Mouse (Mus musculus) embryonic facial prominence, embryonic 10.5 days (tissue): ENCODE measurements at regions not wholly inside any gene's neighbourhood (a gene's known extent, or its start where the extent isn't known, plus 50 kb on each side); places are given as distances from the start of the nearest gene placed in this dataset.

ENCODE experiments used
- DNase-seq: peaks from one replicate; pipeline ENCODE4 v3.0.0-alpha.2; 2017; ENCODE audit warnings: low spot score
- H3K27ac ChIP-seq: fragments of 300-500 bp; sonication (generic); replicated peaks from 2 replicates; pipeline ENCODE4 v1.5.1; 2016; ENCODE audit warnings: mild to moderate bottlenecking
- H3K27me3 ChIP-seq: fragments of 300-500 bp; sonication (generic); replicated peaks from 2 replicates; pipeline ENCODE4 v1.6.1; 2016; ENCODE audit warnings: low read depth, mild to moderate bottlenecking; ENCODE audit not compliant: poor library complexity, severe bottlenecking
- H3K36me3 ChIP-seq: fragments of 300-500 bp; sonication (generic); replicated peaks from 2 replicates; pipeline ENCODE4 v1.6.1; 2016; ENCODE audit warnings: mild to moderate bottlenecking, moderate library complexity
- H3K4me1 ChIP-seq: fragments of 300-500 bp; sonication (generic); 2 replicates; pipeline ENCODE4 v1.6.1; 2016
- H3K4me3 ChIP-seq: fragments of 300-500 bp; sonication (generic); 2 replicates; pipeline ENCODE4 v1.5.1; 2016; ENCODE audit warnings: mild to moderate bottlenecking, moderate library complexity
- H3K9me3 ChIP-seq: fragments of 300-500 bp; sonication (generic); 2 replicates; pipeline ENCODE4 v1.6.1; 2016; ENCODE audit warnings: mild to moderate bottlenecking
- WGBS: fragments of 180-500 bp; shearing (Covaris S2); methylation state at CpG from one replicate; pipeline ENCODE4 v1.1.7; 2016; 5-methylcytosine and 5-hydroxymethylcytosine counted together

DNA sequence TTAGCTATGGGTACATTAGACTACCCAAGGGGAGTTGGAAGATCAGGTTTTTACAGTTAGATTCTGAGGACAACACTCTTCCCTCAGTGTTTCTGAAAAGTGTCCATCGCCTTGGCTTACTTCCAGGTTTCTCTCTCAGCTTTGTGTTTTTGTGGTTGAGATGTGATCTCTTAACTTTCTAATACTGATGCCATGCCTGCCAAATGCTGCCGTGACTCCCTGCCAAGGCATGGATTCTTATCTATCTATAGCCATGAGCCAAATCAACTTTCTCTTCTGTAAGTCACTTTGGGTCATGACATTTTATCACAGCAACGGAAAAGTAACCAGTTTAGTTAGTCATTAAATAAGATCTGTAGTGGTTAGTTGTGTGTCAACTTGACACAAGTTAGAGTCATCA lies 213.2 kb upstream of the 1810046K07Rik start:
- 95% methylated on average over 3 of the region's 3 CpGs for WGBS
- no peaks in the 10 kb centered on the region for H3K36me3 ChIP-seq
- H3K4me3 ChIP-seq: no peak overlapping the region
- no peak overlapping the region for H3K27ac ChIP-seq
- no peaks in the 10 kb centered on the region for H3K27me3 ChIP-seq
- no peak for DNase-seq
- H3K9me3 ChIP-seq: no peaks in the 10 kb centered on the region
- no peaks in the 10 kb centered on the region for H3K4me1 ChIP-seq

DNA sequence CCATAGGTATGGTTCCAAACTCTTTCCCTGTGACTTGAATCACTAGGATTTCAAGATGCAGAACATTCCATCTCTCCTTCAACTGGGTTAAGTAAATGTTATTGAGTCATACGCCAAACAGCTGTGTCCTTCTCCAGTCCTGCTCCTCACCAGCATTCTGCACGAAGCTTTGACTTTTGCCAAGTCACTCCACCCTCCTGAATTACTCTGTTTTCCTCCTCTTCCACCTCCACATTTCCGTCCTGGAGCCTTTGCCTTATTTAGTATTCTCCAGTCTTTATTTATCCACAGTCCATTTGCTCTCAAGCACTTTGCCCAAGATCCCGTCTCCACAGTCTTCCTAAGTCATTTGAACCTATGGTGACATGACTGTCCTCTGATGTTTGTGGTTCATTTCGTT lies 193.1 kb upstream of the Arhgap20 start:
- H3K36me3 ChIP-seq: no peaks in the 10 kb centered on the region
- WGBS: 83% methylated on average over 5 of the region's 5 CpGs
- DNase-seq: no peak
- no peak overlapping the region for H3K27ac ChIP-seq
- no peaks in the 10 kb centered on the region for H3K27me3 ChIP-seq
- no peaks in the 10 kb centered on the region for H3K4me1 ChIP-seq
- H3K4me3 ChIP-seq: no peak overlapping the region
- H3K9me3 ChIP-seq: no peaks in the 10 kb centered on the region

DNA sequence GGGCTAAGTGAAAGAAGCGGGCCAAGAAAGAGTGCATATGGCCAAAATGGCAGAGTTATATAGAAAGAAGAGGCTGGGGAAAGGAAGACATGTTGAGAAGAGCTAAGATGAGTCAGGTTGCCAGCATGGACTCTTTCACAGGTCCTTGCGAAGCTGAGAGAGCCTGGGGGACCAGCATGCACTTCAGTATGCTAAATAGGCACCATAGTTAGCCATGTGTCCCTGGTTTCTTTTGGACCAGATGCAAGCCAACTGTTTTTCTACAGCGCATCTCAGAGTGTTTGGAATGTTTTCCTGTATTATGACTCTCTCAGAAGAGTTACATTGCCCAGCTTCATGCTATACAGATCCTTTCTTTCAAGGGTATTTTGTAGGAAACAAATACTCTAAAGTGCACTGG lies 183.5 kb upstream of the Arhgap20 start:
- no peak for DNase-seq
- 88% methylated on average over 3 of the region's 3 CpGs for WGBS
- no peaks in the 10 kb centered on the region for H3K4me1 ChIP-seq
- H3K27ac ChIP-seq: no peak overlapping the region
- no peak overlapping the region for H3K4me3 ChIP-seq
- H3K9me3 ChIP-seq: no peaks in the 10 kb centered on the region
- H3K36me3 ChIP-seq: no peaks in the 10 kb centered on the region
- H3K27me3 ChIP-seq: no peaks in the 10 kb centered on the region

DNA sequence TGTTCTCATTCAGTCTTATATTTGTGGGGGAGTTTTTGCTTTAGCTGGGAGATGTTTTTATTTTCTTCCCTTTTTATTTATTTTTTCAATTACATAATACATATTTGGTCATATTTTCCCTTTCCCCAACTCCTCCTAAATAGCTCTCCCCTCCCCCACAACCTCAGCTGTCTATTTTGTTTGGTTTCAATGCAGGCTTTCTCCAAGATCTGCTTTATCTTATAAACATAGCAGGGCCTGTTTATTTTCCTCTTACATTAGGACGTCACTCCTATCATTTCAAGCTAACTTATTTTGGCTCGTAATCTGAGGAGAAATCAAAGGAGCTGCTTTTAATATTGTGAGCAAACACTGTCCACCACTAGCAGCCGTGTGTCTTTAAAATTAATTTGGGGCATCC lies 171.4 kb upstream of the Arhgap20 start:
- Histone ChIP-seq H3K9me3 (no peaks in the 10 kb centered on the region), H3K4me3 (no peak overlapping the region), H3K27me3 (no peaks in the 10 kb centered on the region), H3K36me3 (no peaks in the 10 kb centered on the region), H3K4me1 (no peaks in the 10 kb centered on the region), H3K27ac (no peak overlapping the region)
- 55% methylated on average over 3 of the region's 3 CpGs for WGBS
- DNase-seq: no peak

DNA sequence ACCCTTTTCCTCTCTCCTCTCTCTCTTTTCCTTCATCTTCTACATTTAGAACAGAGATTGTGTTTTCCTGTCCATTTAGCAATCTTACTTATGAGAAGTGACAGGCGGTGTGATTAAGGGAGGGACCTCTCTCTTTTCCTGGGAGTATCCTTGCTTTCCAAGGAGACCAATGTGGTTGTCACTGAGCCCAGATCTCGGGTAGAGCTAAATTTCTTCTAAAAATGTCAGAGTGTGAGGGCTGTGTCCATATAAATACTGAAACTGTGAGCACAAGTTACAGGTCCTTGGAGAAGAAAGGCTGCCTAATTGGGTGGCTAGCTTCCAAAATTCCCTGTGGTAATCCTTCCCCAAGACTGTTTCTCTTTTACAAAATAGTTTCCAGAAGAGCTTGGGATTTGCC lies 166.4 kb upstream of the Arhgap20 start:
- Histone ChIP-seq H3K36me3 (no peaks in the 10 kb centered on the region), H3K27ac (no peak overlapping the region), H3K9me3 (no peaks in the 10 kb centered on the region), H3K4me3 (no peak overlapping the region), H3K27me3 (no peaks in the 10 kb centered on the region), H3K4me1 (no peaks in the 10 kb centered on the region)
- 73% methylated on average over 2 of the region's 2 CpGs for WGBS
- no peak for DNase-seq

DNA sequence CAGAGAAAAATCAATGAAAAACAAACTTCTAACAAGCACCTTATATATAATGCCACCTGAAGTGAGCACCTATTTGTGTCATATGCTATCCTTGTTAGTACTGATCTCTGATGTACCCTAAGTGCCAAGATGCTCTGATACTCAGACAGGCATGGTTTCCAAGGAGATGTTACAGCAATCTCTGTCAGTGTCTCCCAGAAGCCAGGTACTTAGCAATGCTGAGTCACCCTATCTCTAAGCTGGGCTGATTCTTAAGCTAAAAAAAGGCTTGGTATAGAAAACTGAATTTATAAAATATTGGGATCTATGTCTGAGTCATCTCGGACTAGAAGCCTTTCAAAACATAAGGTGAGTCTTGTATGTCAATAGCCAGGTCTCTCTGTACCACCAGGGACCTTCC lies 157.0 kb upstream of the Arhgap20 start:
- Histone ChIP-seq H3K36me3 (no peaks in the 10 kb centered on the region), H3K4me1 (no peaks in the 10 kb centered on the region), H3K4me3 (no peak overlapping the region), H3K9me3 (no peaks in the 10 kb centered on the region), H3K27ac (no peak overlapping the region), H3K27me3 (no peaks in the 10 kb centered on the region)
- 72% methylated on average over 1 of the region's 1 CpGs for WGBS
- no peak for DNase-seq

DNA sequence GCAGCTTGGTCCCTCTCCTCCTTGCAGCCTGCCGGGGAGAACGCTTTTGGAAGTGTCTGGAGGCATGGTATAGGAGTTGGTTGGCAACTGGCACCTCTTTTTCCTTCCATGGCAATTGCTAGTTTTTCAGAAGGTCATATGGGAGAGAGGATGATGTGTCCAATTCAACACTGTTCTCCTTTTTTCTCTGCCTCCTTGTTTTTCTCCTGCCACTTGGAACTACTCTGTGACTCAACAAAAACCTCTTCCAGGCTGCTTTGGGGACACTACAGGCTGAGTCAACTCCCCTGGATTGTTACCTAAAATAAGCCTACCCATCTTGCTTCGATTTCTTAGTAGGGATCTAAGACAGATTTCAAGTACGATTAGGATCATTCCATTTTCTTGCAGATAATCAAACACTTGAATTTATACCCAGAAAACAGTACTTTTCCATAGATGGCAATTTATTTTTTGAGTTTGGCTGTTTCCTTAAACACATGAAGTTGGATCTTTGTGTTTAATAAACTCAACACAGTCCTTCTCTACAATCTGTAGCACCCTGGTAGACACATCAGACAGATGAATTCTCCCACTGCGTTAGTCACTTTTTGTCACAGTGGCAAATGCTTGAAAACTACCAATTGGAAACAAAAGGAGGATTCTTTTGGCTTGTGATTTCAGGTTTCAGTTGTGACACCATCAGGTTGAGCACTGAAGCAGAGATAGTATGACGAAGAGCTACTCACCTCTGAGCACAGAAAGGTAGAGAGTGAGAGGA lies 156.3 kb upstream of the Arhgap20 start:
- H3K4me1 ChIP-seq: no peaks in the 10 kb centered on the region
- no peak for DNase-seq
- no peak overlapping the region for H3K27ac ChIP-seq
- no peak overlapping the region for H3K4me3 ChIP-seq
- H3K36me3 ChIP-seq: no peaks in the 10 kb centered on the region
- no peaks in the 10 kb centered on the region for H3K9me3 ChIP-seq
- WGBS: 90% methylated on average over 6 of the region's 6 CpGs
- no peaks in the 10 kb centered on the region for H3K27me3 ChIP-seq

DNA sequence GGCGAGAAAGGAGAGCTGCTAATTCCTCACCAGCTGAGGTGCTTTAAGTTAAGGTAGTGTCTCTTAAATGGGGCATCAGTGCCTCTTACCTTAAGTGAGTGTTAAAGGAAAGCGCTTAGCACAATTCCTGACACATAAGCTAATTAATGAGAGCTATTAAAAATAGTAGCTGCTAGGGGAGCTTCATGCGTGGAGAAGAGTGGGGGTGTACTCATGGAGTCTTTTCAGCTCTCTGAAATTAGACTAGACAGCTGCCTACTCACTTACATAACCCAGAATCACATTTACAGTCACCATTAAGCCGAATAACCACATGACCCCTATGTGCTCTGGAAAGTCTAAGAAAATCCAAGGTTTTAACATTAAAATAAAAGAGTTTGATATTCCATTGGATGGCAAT lies 139.0 kb upstream of the Arhgap20 start:
- no peak for DNase-seq
- no peaks in the 10 kb centered on the region for H3K27me3 ChIP-seq
- H3K27ac ChIP-seq: no peak overlapping the region
- H3K4me3 ChIP-seq: no peak overlapping the region
- no peaks in the 10 kb centered on the region for H3K9me3 ChIP-seq
- WGBS: 90% methylated on average over 4 of the region's 4 CpGs
- H3K4me1 ChIP-seq: no peaks in the 10 kb centered on the region
- no peaks in the 10 kb centered on the region for H3K36me3 ChIP-seq

DNA sequence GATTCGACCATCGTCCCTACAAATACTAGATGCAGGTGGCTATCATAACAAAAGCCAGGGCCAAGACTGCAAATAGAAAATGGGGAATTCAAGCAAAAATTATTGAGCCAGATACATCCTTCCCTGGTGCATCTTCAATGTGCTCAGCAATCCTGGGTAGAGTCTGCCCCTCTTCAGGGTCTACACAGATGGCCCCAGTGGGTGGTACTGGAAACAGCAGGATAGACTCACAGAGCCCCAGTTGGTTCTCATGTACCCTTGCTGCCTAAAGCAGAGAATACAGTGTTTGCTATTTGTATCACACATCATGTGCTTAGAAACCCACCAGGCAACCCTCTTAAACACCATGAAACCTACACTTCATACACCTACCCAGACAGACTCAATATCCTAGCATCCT lies 129.0 kb upstream of the Arhgap20 start:
- no peaks in the 10 kb centered on the region for H3K4me1 ChIP-seq
- no peak overlapping the region for H3K27ac ChIP-seq
- H3K27me3 ChIP-seq: no peaks in the 10 kb centered on the region
- no peaks in the 10 kb centered on the region for H3K9me3 ChIP-seq
- no peaks in the 10 kb centered on the region for H3K36me3 ChIP-seq
- DNase-seq: no peak
- H3K4me3 ChIP-seq: no peak overlapping the region
- WGBS: 92% methylated on average over 2 of the region's 2 CpGs

DNA sequence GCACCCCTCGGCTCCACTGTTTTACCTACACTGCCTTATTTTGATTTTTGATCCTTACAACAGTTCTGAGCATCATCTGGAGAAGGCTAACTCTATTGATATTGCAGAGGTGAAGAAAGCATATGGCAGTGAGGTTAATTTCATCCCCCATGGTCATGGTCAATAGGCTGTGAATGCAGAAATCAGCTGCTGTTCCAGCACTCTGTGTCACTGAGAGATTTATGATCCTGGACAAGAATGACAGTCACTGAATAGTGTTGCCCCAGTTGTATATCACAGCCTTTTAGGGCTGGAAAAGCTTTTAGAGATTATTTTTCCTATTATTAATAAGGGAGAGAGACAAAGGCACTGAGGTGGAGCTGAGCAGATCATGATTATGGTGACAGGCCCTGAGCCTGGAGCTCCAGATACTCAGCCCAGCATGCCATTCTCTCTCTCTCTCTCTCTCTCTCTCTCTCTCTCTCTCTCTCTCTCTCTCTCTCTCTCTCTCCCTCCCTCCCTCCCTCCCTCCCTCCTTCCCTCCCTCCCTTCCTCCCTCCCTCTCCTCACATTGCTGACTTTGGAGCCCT lies 128.5 kb upstream of the Arhgap20 start:
- H3K27me3 ChIP-seq: no peaks in the 10 kb centered on the region
- H3K4me3 ChIP-seq: no peak overlapping the region
- H3K4me1 ChIP-seq: no peaks in the 10 kb centered on the region
- no peaks in the 10 kb centered on the region for H3K9me3 ChIP-seq
- no peak overlapping the region for H3K27ac ChIP-seq
- WGBS: 74% methylated on average over 1 of the region's 1 CpGs
- no peak for DNase-seq
- H3K36me3 ChIP-seq: no peaks in the 10 kb centered on the region

DNA sequence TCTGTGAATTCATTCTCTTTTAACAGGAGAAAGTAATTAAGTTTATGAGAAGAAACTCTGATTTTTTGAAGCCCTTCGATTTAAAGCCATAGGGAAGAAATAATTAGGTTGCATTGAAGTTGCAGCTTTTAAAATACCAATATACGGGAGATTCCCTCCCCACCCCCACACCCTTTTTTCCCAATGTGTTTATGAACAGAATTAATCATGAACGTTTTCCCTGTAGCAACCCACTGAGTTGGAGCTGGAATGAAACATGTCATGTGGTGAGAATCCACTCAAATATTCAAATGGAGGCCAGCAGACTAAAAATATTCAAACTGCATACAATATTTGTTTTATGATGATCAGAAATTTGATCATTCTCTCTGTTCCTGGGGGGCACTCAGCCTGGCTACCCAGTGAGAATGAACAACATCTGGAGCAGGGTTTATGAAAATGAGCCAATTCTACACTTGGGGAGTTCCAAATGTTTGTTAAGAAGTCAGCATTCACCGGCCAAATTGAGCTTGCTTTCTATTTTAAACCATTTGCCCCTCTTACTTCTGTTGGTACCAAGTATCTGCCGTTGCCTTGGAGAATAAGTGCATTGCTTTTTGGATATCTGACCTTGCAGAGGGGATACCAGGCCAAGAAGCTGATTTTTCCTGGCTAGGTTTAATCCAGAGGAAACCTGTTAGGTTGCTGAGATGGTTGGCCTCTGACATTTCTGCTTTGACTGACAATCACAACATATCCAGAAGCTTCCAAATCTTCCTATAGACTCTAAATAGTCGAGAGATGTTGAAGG lies 127.8 kb upstream of the Arhgap20 start:
- Histone ChIP-seq H3K27ac (no peak overlapping the region), H3K36me3 (no peaks in the 10 kb centered on the region), H3K9me3 (no peaks in the 10 kb centered on the region), H3K4me1 (no peaks in the 10 kb centered on the region), H3K27me3 (no peaks in the 10 kb centered on the region), H3K4me3 (no peak overlapping the region)
- WGBS: 72% methylated on average over 6 of the region's 6 CpGs
- no peak for DNase-seq

DNA sequence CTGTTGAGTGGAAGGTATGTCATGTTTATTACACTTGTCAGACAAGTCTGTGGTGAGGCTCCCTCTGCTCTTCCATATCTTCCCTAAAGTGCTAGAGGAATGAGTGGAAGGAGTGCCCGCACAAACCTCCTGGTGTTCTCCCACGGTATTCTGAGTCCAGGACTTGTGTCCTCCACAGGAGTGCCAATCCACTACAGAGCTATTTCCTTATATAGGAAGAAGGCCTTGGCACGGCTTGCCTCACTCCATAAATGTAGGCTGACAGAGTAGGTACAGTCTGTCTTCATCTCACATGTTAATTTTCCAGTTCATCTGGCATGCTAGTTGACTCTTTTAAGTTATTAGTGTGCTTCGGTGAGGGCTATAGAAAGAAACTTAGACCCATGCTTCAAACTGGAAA lies 123.4 kb upstream of the Arhgap20 start:
- no peaks in the 10 kb centered on the region for H3K4me1 ChIP-seq
- no peak for DNase-seq
- no peak overlapping the region for H3K4me3 ChIP-seq
- H3K36me3 ChIP-seq: no peaks in the 10 kb centered on the region
- H3K27ac ChIP-seq: no peak overlapping the region
- WGBS: 80% methylated on average over 4 of the region's 4 CpGs
- no peaks in the 10 kb centered on the region for H3K27me3 ChIP-seq
- H3K9me3 ChIP-seq: no peaks in the 10 kb centered on the region

DNA sequence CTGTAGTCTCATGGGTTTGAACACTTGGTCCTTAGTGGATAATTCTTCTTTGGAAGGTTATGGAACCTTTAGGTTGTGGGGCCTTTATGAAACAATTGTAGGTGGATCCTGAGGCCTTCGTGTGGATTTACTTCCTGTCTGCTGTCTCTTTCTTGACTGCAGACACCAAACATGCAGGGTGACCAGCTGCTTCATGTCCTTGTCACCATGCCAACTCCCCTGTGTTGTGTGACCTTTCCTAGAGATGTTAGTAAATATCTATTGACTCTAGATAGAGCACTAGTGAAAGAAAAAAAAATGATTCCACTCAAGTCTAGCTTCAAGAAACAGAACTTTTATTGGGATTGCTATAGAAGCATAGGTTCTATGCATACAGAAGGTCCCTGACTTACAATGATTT lies 119.7 kb upstream of the Arhgap20 start:
- 69% methylated on average over 1 of the region's 1 CpGs for WGBS
- Histone ChIP-seq H3K27me3 (no peaks in the 10 kb centered on the region), H3K4me3 (no peak overlapping the region), H3K36me3 (no peaks in the 10 kb centered on the region), H3K4me1 (no peaks in the 10 kb centered on the region), H3K27ac (no peak overlapping the region), H3K9me3 (no peaks in the 10 kb centered on the region)
- DNase-seq: no peak
